ENCODE assay signal across 18 mouse cellular contexts in the genomic region with DNA sequence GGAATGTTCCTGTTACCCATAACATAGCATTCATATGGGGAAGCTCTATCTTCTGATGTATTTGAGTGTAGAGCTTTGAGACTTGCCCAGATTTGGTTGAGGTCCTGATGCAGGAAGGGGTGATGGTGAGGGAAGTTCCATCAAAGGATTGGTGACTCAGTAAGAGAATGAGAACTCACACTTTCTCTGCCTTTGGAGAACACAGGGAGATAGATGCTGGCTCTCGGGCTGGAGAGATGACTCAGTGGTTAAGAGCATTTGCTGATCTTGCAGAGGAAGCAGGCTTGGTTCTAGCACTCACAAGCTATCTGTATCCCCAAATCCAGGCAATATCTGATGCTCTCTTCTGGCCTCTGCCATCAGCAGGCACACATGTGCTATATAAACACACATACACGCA. TPM values are rescaled to one million over a fixed set of nuclear protein-coding genes. Genes with fewer than 3 reads are reported as not detected.
A peak's percentile ranks its signal among the peaks of the same experiment; 100 is the strongest.
DNase-seq lines count a peak whose midpoint lies in the region; TF ChIP-seq lines count a peak whose summit lies in the region.
"Had no signal": no experiment of that assay in that cellular context is flagged by ENCODE, and none has a peak within 500 bp of the region (broad histone marks: within the 10 kb centered on the region; RNA-seq: fewer than 3 reads in every experiment).

No protein-coding gene starts in this region.

- DNase-seq in frontal cortex, adult 2 months (ENCODE audit: extremely low spot score in 1 of 2, low spot score in 1 of 2): peak; percentile 24 to 58
- DNase-seq in frontal cortex, postnatal 14 days (ENCODE audit: low spot score in 2 of 2): no peak
- peak in 1 of 2 experiments; percentile 18 for DNase-seq in left cerebral cortex, adult 2 months (ENCODE audit: extremely low spot score in 1 of 2, low spot score in 2 of 2)
- no peak for DNase-seq in left cerebral cortex, postnatal 10 days (ENCODE audit: extremely low spot score in 1 of 2, low spot score in 2 of 2)
- DNase-seq in right cerebral cortex, adult 18-20 months: peak; percentile 58
- DNase-seq in right cerebral cortex, postnatal 10 days (ENCODE audit: low spot score in 2 of 2): no peak
- peak; percentile 74 for DNase-seq in brain, adult 2 months (ENCODE audit: low read depth, low spot score)
- no peak for DNase-seq in gastrocnemius, adult 2 months
- DNase-seq: adrenal gland, postnatal 14 days; cerebellum, adult 18-20 months; cerebellum, adult 9-11 months; cerebellum, postnatal 36 days; gastrocnemius, postnatal 25 days; heart, postnatal 4 days had no signal

- TF ChIP-seq CTCF in left cerebral cortex, adult 2 months (IDR thresholded peaks at IDR 0.05): no peak
- no peak for TF ChIP-seq CTCF in gastrocnemius, adult 2 months (IDR thresholded peaks at IDR 0.05)

- peak overlapping the region; percentile 38; the same call in 1 of the 2 replicates for H3K27ac ChIP-seq in left cerebral cortex, adult 2 months
- H3K27ac ChIP-seq in gastrocnemius, adult 2 months: no peak overlapping the region
- H3K27ac ChIP-seq: embryonic facial prominence, embryonic 13.5 days; forebrain, embryonic 12.5 days; heart, embryonic 13.5 days; hindbrain, embryonic 12.5 days had no signal

- no peak overlapping the region for H3K4me3 ChIP-seq in left cerebral cortex, adult 2 months
- H3K4me3 ChIP-seq in gastrocnemius, adult 2 months: no peak overlapping the region
- H3K4me3 ChIP-seq: embryonic facial prominence, embryonic 13.5 days; forebrain, embryonic 12.5 days; heart, embryonic 13.5 days; hindbrain, embryonic 12.5 days had no signal

- intact Hi-C loops in left cerebral cortex, adult 2 months (cut with DNase I): no loop called here
- intact Hi-C loops in left cerebral cortex, postnatal 10 days (cut with DNase I): no loop called here
- intact Hi-C loops in gastrocnemius, adult 2 months (cut with DNase I): no loop called here

RNA-seq across cellular contexts. Expression of a gene that starts 17.4 kb away (rescaled TPM):
- 46.1 and 51.6 TPM in 2 replicates for polyA plus RNA-seq in frontal cortex, adult 2 months (2012; rRNA removed)
- total RNA-seq in left cerebral cortex, adult 2 months (2021): 10 to 100 TPM; 86.8 to 92.8 TPM
- total RNA-seq in left cerebral cortex, postnatal 10 days (2021): 100 to 1,000 TPM; 111 to 126 TPM
- total RNA-seq in gastrocnemius, adult 2 months (2021): 10 to 100 TPM; 16.3 to 24.0 TPM

Comparison
In these comparisons a context has a peak if more than half of its experiments do, and no peak if none do; other contexts are left out.
1. DNase-seq: peak in frontal cortex, adult 2 months (2 of 2), right cerebral cortex, adult 18-20 months (single experiment) and brain, adult 2 months (single experiment); none in frontal cortex, postnatal 14 days (0 of 2), left cerebral cortex, postnatal 10 days (0 of 2), right cerebral cortex, postnatal 10 days (0 of 2) and gastrocnemius, adult 2 months (single experiment).